Mouse (Mus musculus) WW6 (cell line): ENCODE measurements around the gene Vmn1r72.
A peak's percentile ranks its signal among the peaks of the same experiment; 100 is the strongest.
"Not testable (repeated sequence)": the region's sequence is repeated elsewhere in the genome, so short reads cannot be mapped to it uniquely, and the experiment has no call there.

ENCODE experiments used
- DNase-seq: peaks from one replicate; pipeline ENCODE4 v3.0.0-alpha.2; 2013; ENCODE audit warnings: low read depth, low spot score

Gene Vmn1r72

GRCm38 (mm10) chr7:11680047-11680446 lies at the start of gene Vmn1r72:
Vmn1r72 (minus strand) TSS chr7:11680147.
- not testable (repeated sequence) for DNase-seq

GRCm38 (mm10) chr7:11617082-11617481 lies 62.9 kb downstream of the Vmn1r72 start:
- DNase-seq, result peak; percentile 28
